Mouse (Mus musculus) forebrain, embryonic 11.5 days (tissue): Measurements from ENCODE around the gene Rtkn. TPM values are rescaled to one million over a fixed set of nuclear protein-coding genes. Genes with fewer than 3 reads are reported as not detected.

Source experiments
- ATAC-seq: fragments of 200-750 bp; cut with Nextera tagmentation; replicated peaks from 2 replicates; pipeline ENCODE4 v1.8.0; 2017; ENCODE audit warnings: moderate TSS enrichment; ENCODE audit not compliant: low FRiP score
- DNase-seq: peaks from one replicate; pipeline ENCODE4 v3.0.0-alpha.2; 2017; ENCODE audit warnings: low spot score
- H3K27ac ChIP-seq: fragments of 300-500 bp; sonication (generic); 2 replicates; pipeline ENCODE4 v1.5.1; 2014; ENCODE audit warnings: low read depth, low read length
- H3K27me3 ChIP-seq: fragments of 300-500 bp; sonication (generic); 2 replicates; pipeline ENCODE4 v1.6.1; 2014; ENCODE audit warnings: mild to moderate bottlenecking, low read length, mixed read lengths; ENCODE audit not compliant: control insufficient read depth, insufficient read depth
- H3K36me3 ChIP-seq: fragments of 300-500 bp; sonication (generic); 2 replicates; pipeline ENCODE4 v1.6.1; 2014; ENCODE audit warnings: mild to moderate bottlenecking, low read length, moderate library complexity, mixed read lengths; ENCODE audit not compliant: control insufficient read depth, insufficient read depth
- H3K4me1 ChIP-seq: fragments of 300-500 bp; sonication (generic); replicated peaks from 2 replicates; pipeline ENCODE4 v1.6.1; 2014; ENCODE audit warnings: low read length, mixed read lengths; ENCODE audit not compliant: control insufficient read depth, insufficient read depth
- H3K4me2 ChIP-seq: fragments of 300-500 bp; sonication (generic); 2 replicates; pipeline ENCODE4 v1.6.1; 2014; ENCODE audit warnings: low read depth, mild to moderate bottlenecking, low read length, moderate library complexity, mixed read lengths; ENCODE audit not compliant: severe bottlenecking
- H3K4me3 ChIP-seq: fragments of 300-500 bp; sonication (generic); 2 replicates; pipeline ENCODE4 v1.5.1; 2014; ENCODE audit warnings: low read depth, low read length
- H3K9ac ChIP-seq: fragments of 300-500 bp; sonication (generic); 2 replicates; pipeline ENCODE4 v1.6.1; 2014; ENCODE audit warnings: low read length
- H3K9me3 ChIP-seq: fragments of 300-500 bp; sonication (generic); 2 replicates; pipeline ENCODE4 v1.6.1; 2016; ENCODE audit warnings: low read length, mixed read lengths; ENCODE audit not compliant: control insufficient read depth
- WGBS: fragments of 180-500 bp; shearing (Covaris S2); extraction: QIAGEN DNeasy Blood & Tissue Kit; methylation state at CpG from one replicate; pipeline ENCODE4 v1.1.7; 2014; 5-methylcytosine and 5-hydroxymethylcytosine counted together
- polyA plus RNA-seq: library from polyadenylated mRNA; unstranded; fragments of >200 nt; fragmentation: Nextera tagmentation; extraction: Ambion mirVana; gene quantifications from 2 replicates; pipeline ENCODE4 v1.2.1, GENCODE M21; 2014

Gene Rtkn
- polyA plus RNA-seq, 1 experiment from 2014 or later = 23.0 TPM

DNA sequence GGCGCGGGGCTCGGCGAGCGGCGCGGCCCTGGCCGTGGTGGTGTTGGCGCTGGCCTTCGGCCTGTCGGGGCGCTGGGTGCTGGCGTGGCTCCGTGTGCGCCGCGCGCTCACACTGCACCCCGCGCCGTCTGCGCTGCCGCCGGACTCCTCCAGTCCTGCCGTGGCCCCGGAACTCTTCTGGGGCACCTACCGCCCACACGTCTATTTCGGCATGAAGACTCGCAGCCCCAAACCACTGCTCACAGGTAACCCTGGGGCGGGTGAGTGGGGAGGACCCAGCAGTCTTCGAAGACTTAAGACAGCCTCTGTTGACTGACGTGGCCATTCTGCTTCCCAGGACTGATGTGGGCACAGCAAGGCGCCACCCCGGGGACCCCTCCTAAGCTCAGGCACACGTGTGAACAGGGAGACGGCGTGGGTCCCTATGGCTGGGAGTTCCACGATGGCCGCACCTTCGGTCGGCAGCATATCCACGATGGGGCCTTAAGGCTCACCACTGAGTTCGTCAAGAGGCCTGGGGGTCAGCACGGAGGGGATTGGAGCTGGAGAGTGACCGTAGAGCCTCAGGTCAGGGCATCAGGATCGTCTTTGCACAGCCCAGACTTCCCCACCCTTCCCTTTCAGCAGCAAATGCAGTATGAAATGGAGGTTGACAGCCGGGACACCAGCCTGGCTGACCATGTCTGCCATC lies 19.4 kb upstream of the Rtkn start:
- ATAC-seq (no peak; the same call in 1 of the 2 replicates), DNase-seq (peak; percentile 56)
- no peaks in the 10 kb centered on the region; the same call in none of the 2 replicates for H3K36me3 ChIP-seq
- WGBS = 2% methylated on average over 44 of the region's 48 CpGs
- H3K4me1 ChIP-seq = peaks cover 11% of the 10 kb centered on the region; the same call in 1 of the 2 replicates
- peak overlapping the region; percentile 44 for H3K27ac ChIP-seq
- H3K9me3 ChIP-seq = no peaks in the 10 kb centered on the region
- H3K4me3 ChIP-seq = peak overlapping the region; percentile 87
- peak overlapping the region; percentile 96 for H3K4me2 ChIP-seq
- H3K9ac ChIP-seq = peak overlapping the region; percentile 85
- H3K27me3 ChIP-seq = no peaks in the 10 kb centered on the region

DNA sequence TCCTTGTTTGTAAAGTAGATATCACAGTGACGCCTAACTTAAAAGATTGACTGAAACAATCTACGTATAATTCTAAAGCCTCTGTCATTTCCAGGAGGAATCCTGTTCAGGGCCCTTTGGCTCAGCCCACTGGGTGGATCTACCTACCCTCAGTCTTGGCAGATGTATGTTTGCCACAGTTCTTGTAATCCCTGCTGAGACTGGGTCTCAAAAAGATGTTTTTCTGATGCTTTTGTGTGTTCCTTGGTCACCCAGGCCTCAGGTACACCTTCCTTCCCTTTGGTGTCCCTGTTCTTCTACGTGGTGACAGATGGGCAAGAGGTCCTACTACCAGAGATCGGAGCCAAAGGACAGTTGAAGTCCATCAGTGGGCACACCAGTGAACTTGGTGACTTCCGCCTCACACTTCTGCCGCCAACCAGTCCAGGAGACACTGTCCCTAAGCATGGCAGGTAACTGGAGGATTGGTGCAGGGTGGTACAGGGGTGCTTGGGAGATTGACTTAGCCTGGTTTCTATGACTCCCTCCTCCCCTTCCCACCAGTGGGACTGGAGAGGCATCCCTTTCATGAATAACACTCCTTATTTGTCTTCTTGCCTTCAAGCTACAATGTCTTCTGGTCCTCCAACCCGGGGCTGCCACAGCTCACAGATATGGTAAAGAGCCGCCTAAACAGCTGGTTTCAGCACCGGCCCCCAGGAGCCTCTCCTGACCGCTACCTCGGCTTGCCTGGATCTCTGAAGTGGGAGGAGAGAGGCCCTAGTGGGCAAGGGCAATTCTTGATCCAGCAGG lies 18.7 kb upstream of the Rtkn start:
- H3K27ac ChIP-seq = no peak overlapping the region
- no peaks in the 10 kb centered on the region for H3K27me3 ChIP-seq
- H3K4me1 ChIP-seq = peaks cover 11% of the 10 kb centered on the region; the same call in 1 of the 2 replicates
- ATAC-seq = no peak
- no peaks in the 10 kb centered on the region for H3K9me3 ChIP-seq
- WGBS = 84% methylated on average over 11 of the region's 11 CpGs
- DNase-seq = no peak
- H3K36me3 ChIP-seq = no peaks in the 10 kb centered on the region; the same call in none of the 2 replicates
- H3K9ac ChIP-seq = peak overlapping the region; percentile 85
- peak overlapping the region; percentile 96 for H3K4me2 ChIP-seq
- peak overlapping the region; percentile 87 for H3K4me3 ChIP-seq

DNA sequence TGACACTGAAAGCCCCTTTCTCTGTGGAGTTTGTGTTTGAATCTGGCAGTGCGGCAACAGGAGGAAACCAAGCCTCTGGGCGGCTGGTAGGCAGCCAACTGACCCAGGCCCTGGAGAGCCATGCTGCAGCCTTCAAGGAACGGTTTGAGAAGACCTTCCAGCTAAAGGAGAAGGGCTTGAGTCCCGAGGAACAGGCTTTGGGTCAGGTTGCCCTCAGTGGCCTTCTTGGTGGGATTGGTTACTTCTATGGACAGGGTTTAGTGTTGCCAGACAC lies 18.2 kb upstream of the Rtkn start:
- Histone ChIP-seq H3K9ac (no peak overlapping the region), H3K27me3 (no peaks in the 10 kb centered on the region), H3K4me1 (peaks cover 11% of the 10 kb centered on the region; the same call in 1 of the 2 replicates), H3K36me3 (no peaks in the 10 kb centered on the region; the same call in none of the 2 replicates), H3K4me2 (no peak overlapping the region), H3K4me3 (0 out of 2 replicates have a peak overlapping the region, but pooled peaks have one; percentile 5), H3K27ac (no peak overlapping the region), H3K9me3 (no peaks in the 10 kb centered on the region)
- no peak for DNase-seq
- 90% methylated on average over 4 of the region's 4 CpGs for WGBS
- ATAC-seq = no peak

DNA sequence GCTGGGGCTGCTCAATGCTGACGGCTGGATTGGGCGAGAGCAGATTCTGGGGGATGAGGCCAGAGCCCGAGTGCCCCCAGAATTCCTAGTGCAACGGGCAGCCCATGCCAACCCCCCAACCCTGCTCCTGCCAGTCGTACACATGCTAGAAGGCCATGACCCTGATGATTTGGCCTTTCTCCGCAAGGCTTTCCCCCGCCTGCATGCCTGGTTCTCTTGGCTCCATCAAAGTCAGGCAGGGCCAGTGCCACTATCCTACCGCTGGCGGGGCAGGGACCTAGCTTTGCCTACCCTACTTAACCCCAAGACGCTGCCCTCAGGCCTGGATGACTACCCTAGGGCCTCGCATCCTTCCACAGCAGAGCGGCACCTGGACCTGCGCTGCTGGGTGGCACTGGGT lies 17.6 kb upstream of the Rtkn start:
- H3K4me3 ChIP-seq = 0 out of 2 replicates have a peak overlapping the region, but pooled peaks have one; percentile 5
- H3K27ac ChIP-seq = no peak overlapping the region
- DNase-seq (peak; percentile 59), ATAC-seq (no peak)
- H3K27me3 ChIP-seq = no peaks in the 10 kb centered on the region
- no peaks in the 10 kb centered on the region; the same call in none of the 2 replicates for H3K36me3 ChIP-seq
- H3K9me3 ChIP-seq = no peaks in the 10 kb centered on the region
- peaks cover 12% of the 10 kb centered on the region; the same call in 1 of the 2 replicates for H3K4me1 ChIP-seq
- 94% methylated on average over 13 of the region's 13 CpGs for WGBS
- no peak overlapping the region for H3K9ac ChIP-seq
- H3K4me2 ChIP-seq = no peak overlapping the region

DNA sequence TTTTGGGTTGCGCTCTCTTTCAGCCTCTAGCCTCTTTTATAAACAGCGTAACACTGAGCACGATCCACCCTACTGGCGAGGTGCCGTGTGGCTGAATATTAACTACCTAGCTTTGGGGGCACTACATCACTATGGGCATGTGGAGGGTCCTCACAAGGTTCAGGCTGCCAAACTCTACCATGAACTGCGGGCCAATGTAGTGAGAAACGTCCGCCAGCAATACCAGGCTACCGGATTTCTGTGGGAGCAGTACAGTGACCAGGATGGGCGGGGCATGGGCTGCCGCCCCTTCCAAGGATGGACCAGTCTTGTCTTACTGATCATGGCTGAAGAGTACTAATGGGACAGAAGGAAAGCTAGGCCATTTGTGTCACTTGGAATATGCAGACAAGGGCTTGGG lies 16.9 kb upstream of the Rtkn start:
- H3K36me3 ChIP-seq = no peaks in the 10 kb centered on the region; the same call in none of the 2 replicates
- WGBS = 83% methylated on average over 11 of the region's 11 CpGs
- no peak overlapping the region for H3K4me3 ChIP-seq
- no peaks in the 10 kb centered on the region for H3K9me3 ChIP-seq
- H3K9ac ChIP-seq = no peak overlapping the region
- peaks cover 19% of the 10 kb centered on the region; the same call in 1 of the 2 replicates for H3K4me1 ChIP-seq
- H3K27ac ChIP-seq = no peak overlapping the region
- DNase-seq = no peak
- no peak for ATAC-seq
- H3K4me2 ChIP-seq = no peak overlapping the region
- no peaks in the 10 kb centered on the region for H3K27me3 ChIP-seq

DNA sequence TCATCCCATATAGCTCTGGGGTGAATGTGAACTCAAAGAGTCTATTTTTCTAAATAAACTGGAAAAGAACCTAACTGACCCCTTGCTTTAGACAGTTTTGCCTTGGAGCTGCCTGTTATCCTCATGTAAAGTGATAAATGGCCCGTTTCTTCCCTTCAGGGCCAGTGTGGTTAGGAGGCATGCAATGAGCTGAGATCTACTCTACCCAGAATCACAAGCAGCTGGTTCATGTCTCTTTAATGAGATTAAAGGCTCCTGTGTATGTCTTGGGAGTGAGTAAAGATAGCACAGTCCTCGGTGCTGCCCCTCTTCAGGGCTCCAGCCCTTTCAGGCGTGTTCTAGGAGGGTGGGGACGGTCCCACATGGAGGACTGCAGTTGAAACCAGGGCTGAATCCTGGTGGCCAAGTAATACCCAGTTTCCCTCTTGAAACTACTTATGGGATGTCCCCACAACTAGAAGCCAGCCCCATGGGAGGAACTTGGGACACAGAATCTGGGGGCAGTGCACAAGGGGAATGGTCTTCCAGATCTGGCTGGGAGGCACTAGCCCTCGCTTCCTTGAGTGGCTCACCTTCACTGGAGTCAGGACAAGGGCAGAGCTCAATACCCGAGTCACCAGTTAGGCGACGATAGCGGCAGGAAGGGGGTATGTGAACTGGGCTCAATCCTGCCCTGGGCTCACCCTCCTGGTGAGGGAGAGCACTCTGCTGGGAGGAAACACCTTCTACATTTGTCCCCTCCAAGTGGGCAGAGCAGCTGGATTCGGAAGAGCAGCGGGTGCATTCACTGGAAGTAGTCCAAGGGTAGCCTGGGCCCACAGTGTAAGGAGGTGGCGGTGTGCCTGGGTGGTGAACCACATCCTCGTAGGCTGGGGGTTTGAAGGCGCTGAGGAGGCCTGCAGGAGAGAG lies 16.2 kb upstream of the Rtkn start:
- H3K36me3 ChIP-seq = no peaks in the 10 kb centered on the region; the same call in none of the 2 replicates
- DNase-seq = no peak
- H3K4me1 ChIP-seq = peaks cover 19% of the 10 kb centered on the region; the same call in 1 of the 2 replicates
- peak overlapping the region; percentile 77 for H3K4me2 ChIP-seq
- 0 out of 2 replicates have a peak overlapping the region, but pooled peaks have one; percentile 5 for H3K4me3 ChIP-seq
- H3K27ac ChIP-seq = no peak overlapping the region
- H3K9ac ChIP-seq = no peak overlapping the region; the same call in 1 of the 2 replicates
- no peaks in the 10 kb centered on the region for H3K9me3 ChIP-seq
- ATAC-seq = no peak
- WGBS = 88% methylated on average over 14 of the region's 14 CpGs
- no peaks in the 10 kb centered on the region for H3K27me3 ChIP-seq

DNA sequence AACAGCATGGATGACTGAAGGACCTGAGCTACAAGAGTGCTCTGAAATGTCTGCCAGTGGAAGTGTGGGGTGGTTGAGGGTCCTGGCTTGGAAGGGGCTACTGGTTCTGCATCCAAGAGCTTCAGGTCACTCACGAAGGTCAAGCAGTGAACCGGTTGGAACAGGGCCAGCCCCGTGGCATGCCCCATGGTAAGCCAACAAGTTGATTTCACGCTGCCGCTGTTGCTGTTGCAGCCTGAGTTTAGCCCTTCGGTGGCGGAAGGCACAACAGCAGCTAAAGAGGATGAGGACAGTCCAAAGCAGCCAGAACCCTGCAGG lies 15.6 kb upstream of the Rtkn start:
- no peak overlapping the region for H3K27ac ChIP-seq
- H3K4me3 ChIP-seq = peak overlapping the region; percentile 5; the same call in 1 of the 2 replicates
- peak overlapping the region; percentile 77 for H3K4me2 ChIP-seq
- DNase-seq = no peak
- no peaks in the 10 kb centered on the region for H3K9me3 ChIP-seq
- peaks cover 19% of the 10 kb centered on the region; the same call in 1 of the 2 replicates for H3K4me1 ChIP-seq
- H3K36me3 ChIP-seq = no peaks in the 10 kb centered on the region; the same call in none of the 2 replicates
- WGBS = 85% methylated on average over 7 of the region's 7 CpGs
- H3K9ac ChIP-seq = peak overlapping the region; percentile 79
- no peak for ATAC-seq
- H3K27me3 ChIP-seq = no peaks in the 10 kb centered on the region
